Mouse (Mus musculus): ENCODE data around the gene Hcst. TPM values are rescaled to one million over a fixed set of nuclear protein-coding genes. Genes with fewer than 3 reads are reported as not detected.

Gene Hcst
- polyA plus RNA-seq, 1 experiment from 2014 or later, result 0.64 TPM

- Histone ChIP-seq H3K27ac (no peak overlapping the region), H3K36me3 (no peaks in the 10 kb centered on the region), H3K27me3 (no peaks in the 10 kb centered on the region), H3K4me2 (replicated peaks) (no peak overlapping the region), H3K9ac (no peak overlapping the region), H3K4me3 (no peak overlapping the region), H3K9me3 (no peaks in the 10 kb centered on the region), H3K4me1 (no peaks in the 10 kb centered on the region)
- WGBS, result 66% methylated on average over 4 of the region's 4 CpGs
- ATAC-seq (ENCODE audit: low FRiP score, low read depth), result no peak
Measured at GRCm38 (mm10) chr7:30402343-30402742, 17.3 kb downstream of the Hcst start.

DNA sequence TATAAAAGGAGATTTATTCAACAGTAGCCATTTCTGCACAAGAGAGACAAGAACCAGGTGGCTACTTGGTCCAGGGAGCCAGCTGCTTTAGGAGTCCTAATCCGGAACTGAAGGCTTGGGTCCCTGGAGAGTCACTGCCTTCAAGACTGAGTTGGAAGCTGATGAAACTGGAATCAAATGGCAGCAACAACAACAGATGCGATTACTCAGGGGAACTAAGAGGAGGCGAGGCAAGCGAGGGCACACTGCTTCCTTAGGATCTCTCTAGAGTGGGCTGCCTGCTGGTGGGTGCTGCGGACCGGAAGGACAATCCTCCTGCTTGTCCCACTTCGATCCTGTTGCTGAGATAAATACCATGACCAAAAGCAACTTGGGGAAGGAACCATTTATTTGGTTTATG lies 20.0 kb downstream of the Hcst start:
- WGBS, result 64% methylated on average over 7 of the region's 7 CpGs

DNA sequence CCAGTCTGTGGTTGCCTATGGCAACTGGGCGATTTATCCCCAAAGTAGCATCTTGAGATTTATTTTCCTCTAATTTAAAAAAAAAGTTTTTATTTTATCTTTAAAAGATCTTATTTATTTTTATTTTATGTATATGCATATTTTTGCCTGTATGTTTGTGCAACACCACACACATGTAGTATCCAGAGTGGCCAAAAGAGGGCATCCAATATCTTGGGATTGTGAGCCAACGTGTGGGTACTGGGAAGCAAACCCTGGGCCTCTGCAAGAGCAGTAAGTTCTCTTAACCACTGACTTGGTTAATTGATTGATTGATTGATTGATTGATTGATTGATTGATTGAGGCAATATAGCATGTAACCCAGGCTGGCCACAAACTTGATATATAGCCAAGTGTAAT lies 24.8 kb downstream of the Hcst start:
- no peak for ATAC-seq (ENCODE audit: low FRiP score, low read depth)
- no peak overlapping the region for H3K4me2 ChIP-seq (replicated peaks)
- H3K4me1 ChIP-seq, result no peaks in the 10 kb centered on the region
- H3K27me3 ChIP-seq, result no peaks in the 10 kb centered on the region
- H3K9me3 ChIP-seq, result no peaks in the 10 kb centered on the region
- 35% methylated on average over 2 of the region's 2 CpGs for WGBS
- H3K36me3 ChIP-seq, result no peaks in the 10 kb centered on the region
- H3K9ac ChIP-seq, result no peak overlapping the region
- H3K4me3 ChIP-seq, result no peak overlapping the region
- H3K27ac ChIP-seq, result no peak overlapping the region

More for the DNA sequence above, 20.0 kb downstream of the Hcst start:
- H3K4me3 ChIP-seq, result no peak overlapping the region
- H3K4me2 ChIP-seq (replicated peaks), result no peak overlapping the region
- H3K4me1 ChIP-seq, result no peaks in the 10 kb centered on the region
- no peaks in the 10 kb centered on the region for H3K27me3 ChIP-seq
- H3K9ac ChIP-seq, result no peak overlapping the region
- H3K27ac ChIP-seq, result no peak overlapping the region
- ATAC-seq (ENCODE audit: low FRiP score, low read depth), result no peak
- H3K36me3 ChIP-seq, result no peaks in the 10 kb centered on the region
- H3K9me3 ChIP-seq, result no peaks in the 10 kb centered on the region

DNA sequence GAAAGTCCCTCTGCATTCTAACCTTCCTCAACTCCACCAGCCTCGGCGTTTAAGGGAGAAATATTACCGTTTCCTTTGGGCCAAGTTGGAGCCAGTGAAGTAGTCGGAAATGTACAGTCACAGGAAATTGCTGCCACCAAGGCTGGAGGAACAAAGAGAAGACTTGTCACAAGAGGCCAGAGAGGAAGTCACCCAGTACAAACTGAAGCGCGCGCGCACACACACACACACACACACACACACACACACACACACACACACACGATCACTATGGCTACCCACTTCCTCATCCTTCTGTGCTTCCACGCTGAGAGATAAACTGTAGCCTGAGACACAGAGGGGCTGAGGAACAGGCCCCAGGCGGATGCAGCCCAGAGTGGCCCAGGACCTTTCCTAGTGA lies 25.3 kb downstream of the Hcst start:
- no peak overlapping the region for H3K4me3 ChIP-seq
- H3K4me2 ChIP-seq (replicated peaks), result no peak overlapping the region
- no peaks in the 10 kb centered on the region for H3K4me1 ChIP-seq
- 57% methylated on average over 11 of the region's 11 CpGs for WGBS
- no peak for ATAC-seq (ENCODE audit: low FRiP score, low read depth)
- H3K9ac ChIP-seq, result no peak overlapping the region
- H3K36me3 ChIP-seq, result no peaks in the 10 kb centered on the region
- no peaks in the 10 kb centered on the region for H3K9me3 ChIP-seq
- no peaks in the 10 kb centered on the region for H3K27me3 ChIP-seq
- no peak overlapping the region for H3K27ac ChIP-seq

DNA sequence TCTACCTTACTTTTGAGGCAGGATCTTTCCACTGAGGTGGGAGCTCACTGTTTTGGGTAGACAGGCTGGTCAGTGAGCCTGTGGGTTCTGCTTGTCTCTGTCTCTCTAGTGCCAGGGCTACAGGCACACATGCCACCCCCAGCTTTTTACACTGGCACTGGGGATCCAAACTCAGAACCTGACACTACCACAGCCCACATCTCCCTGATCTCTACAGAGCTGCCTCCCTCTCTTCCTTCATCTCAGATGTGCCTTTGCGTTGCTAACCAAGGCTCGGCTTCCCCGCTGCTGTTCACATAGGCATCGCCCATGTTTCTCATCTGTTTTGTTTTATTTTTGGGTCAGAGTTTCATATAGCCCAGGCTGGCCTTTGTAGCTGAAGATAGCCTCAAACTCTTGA lies 26.0 kb downstream of the Hcst start:
- 80% methylated on average over 4 of the region's 4 CpGs for WGBS
- H3K27ac ChIP-seq, result 0 out of 2 replicates have a peak overlapping the region, but pooled peaks have one; percentile 22
- H3K9me3 ChIP-seq, result no peaks in the 10 kb centered on the region
- H3K36me3 ChIP-seq, result no peaks in the 10 kb centered on the region
- H3K9ac ChIP-seq, result no peak overlapping the region
- no peaks in the 10 kb centered on the region for H3K4me1 ChIP-seq
- no peak for ATAC-seq (ENCODE audit: low FRiP score, low read depth)
- no peak overlapping the region for H3K4me2 ChIP-seq (replicated peaks)
- no peaks in the 10 kb centered on the region for H3K27me3 ChIP-seq
- H3K4me3 ChIP-seq, result no peak overlapping the region

GRCm38 (mm10) chr7:30392746-30393520 lies 26.7 kb downstream of the Hcst start:
- WGBS, result 69% methylated on average over 4 of the region's 4 CpGs
- no peaks in the 10 kb centered on the region for H3K9me3 ChIP-seq
- ATAC-seq (ENCODE audit: low FRiP score, low read depth), result no peak
- H3K27me3 ChIP-seq, result no peaks in the 10 kb centered on the region
- no peaks in the 10 kb centered on the region for H3K4me1 ChIP-seq
- no peak overlapping the region for H3K4me2 ChIP-seq (replicated peaks)
- H3K36me3 ChIP-seq, result no peaks in the 10 kb centered on the region
- no peak overlapping the region for H3K4me3 ChIP-seq
- no peak overlapping the region for H3K27ac ChIP-seq
- no peak overlapping the region for H3K9ac ChIP-seq

DNA sequence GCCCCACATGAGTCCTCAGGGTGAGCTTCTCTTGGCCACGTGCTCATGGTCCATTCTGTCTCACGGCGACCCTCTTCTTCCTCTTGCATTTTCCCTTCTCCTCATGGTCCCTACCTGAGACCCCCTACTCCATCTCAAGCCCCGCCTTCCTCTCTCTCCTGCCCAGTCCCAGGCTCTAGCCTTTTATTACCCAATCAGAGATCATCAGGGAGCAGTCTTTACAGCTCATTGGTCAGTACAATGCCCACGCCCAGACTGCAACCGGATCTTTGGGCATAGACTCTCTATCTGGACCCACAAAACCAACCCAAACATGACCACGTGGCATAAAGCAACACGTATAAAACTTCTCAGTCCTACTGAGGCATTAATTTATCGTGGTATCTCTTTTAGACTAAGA lies 35.5 kb downstream of the Hcst start:
- 0 out of 2 replicates have a peak, but pooled peaks cover 3% of the 10 kb centered on the region for H3K27me3 ChIP-seq
- no peak for ATAC-seq (ENCODE audit: low FRiP score, low read depth)
- no peaks in the 10 kb centered on the region for H3K4me1 ChIP-seq
- no peaks in the 10 kb centered on the region for H3K9me3 ChIP-seq
- H3K36me3 ChIP-seq, result no peaks in the 10 kb centered on the region
- 85% methylated on average over 9 of the region's 9 CpGs for WGBS
- no peak overlapping the region for H3K9ac ChIP-seq
- no peak overlapping the region for H3K27ac ChIP-seq
- no peak overlapping the region for H3K4me3 ChIP-seq
- H3K4me2 ChIP-seq (replicated peaks), result no peak overlapping the region

DNA sequence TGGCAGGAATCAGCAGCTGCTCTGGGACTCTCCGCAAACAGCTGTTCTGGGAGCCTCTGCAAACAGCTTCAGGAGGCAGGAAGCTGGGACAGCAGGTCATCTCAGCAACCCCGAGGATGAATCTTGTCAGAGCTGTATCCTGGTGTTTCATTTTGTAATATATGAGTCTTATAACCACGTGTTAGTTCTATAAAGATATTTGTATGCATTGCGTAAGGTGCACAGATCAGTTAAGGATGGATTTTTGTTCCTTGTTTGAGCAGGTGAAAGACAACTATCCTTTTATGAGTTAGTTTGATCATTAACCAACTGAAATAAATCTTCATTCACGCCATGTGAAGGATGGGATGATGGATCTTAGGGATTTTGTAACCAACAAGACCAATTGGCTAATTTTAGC lies 39.6 kb downstream of the Hcst start:
- Histone ChIP-seq H3K4me3 (no peak overlapping the region), H3K4me2 (replicated peaks) (no peak overlapping the region), H3K4me1 (no peaks in the 10 kb centered on the region), H3K27ac (no peak overlapping the region), H3K9ac (no peak overlapping the region), H3K9me3 (no peaks in the 10 kb centered on the region), H3K27me3 (peaks cover 6% of the 10 kb centered on the region; the same call in 1 of the 2 replicates), H3K36me3 (no peaks in the 10 kb centered on the region)
- 53% methylated on average over 5 of the region's 5 CpGs for WGBS
- no peak for ATAC-seq (ENCODE audit: low FRiP score, low read depth)

GRCm38 (mm10) chr7:30373501-30373962 lies 46.1 kb downstream of the Hcst start:
- peaks cover 3% of the 10 kb centered on the region; the same call in 1 of the 2 replicates for H3K27me3 ChIP-seq
- H3K27ac ChIP-seq, result no peak overlapping the region
- WGBS, result under 1% methylated on average over 21 of the region's 21 CpGs
- peak overlapping the region; percentile 67 for H3K9ac ChIP-seq
- H3K9me3 ChIP-seq, result no peaks in the 10 kb centered on the region
- H3K4me1 ChIP-seq, result no peaks in the 10 kb centered on the region
- H3K36me3 ChIP-seq, result no peaks in the 10 kb centered on the region
- peak overlapping the region; percentile 45 for H3K4me3 ChIP-seq
- H3K4me2 ChIP-seq (replicated peaks), result peak overlapping the region; percentile 66
- ATAC-seq (ENCODE audit: low FRiP score, low read depth), result peak; percentile 99

Other genes starting within 250 kb of the Hcst start
- gene Cox7a1, start 235.7 kb downstream of the Hcst start, polyA plus RNA-seq (2015; fragmentation: Nextera tagmentation; extraction: Ambion mirVana), result 1.8 and 2.4 TPM in 2 replicates
- gene Capns1, start 221.0 kb downstream of the Hcst start, polyA plus RNA-seq (2015; fragmentation: Nextera tagmentation; extraction: Ambion mirVana), result 94.9 and 100 TPM in 2 replicates
- 171 and 184 TPM in 2 replicates for gene Polr2i, start 187.9 kb downstream of the Hcst start, polyA plus RNA-seq (2015; fragmentation: Nextera tagmentation; extraction: Ambion mirVana)
- 219 and 220 TPM in 2 replicates for gene Tbcb, start 187.6 kb downstream of the Hcst start, polyA plus RNA-seq (2015; fragmentation: Nextera tagmentation; extraction: Ambion mirVana)
- 0.28 TPM in 1 of 2 replicates, not detected in the other for gene Ovol3, start 184.1 kb downstream of the Hcst start, polyA plus RNA-seq (2015; fragmentation: Nextera tagmentation; extraction: Ambion mirVana)
- gene Thap8, start 139.8 kb downstream of the Hcst start, polyA plus RNA-seq (2015; fragmentation: Nextera tagmentation; extraction: Ambion mirVana), result 0.28 and 0.48 TPM in 2 replicates
- gene Wdr62, start 139.4 kb downstream of the Hcst start, polyA plus RNA-seq (2015; fragmentation: Nextera tagmentation; extraction: Ambion mirVana), result 8.5 and 9.2 TPM in 2 replicates
- 51.2 and 51.5 TPM in 2 replicates for gene Clip3, start 128.1 kb downstream of the Hcst start, polyA plus RNA-seq (2015; fragmentation: Nextera tagmentation; extraction: Ambion mirVana)
- 94.2 and 99.2 TPM in 2 replicates for gene Alkbh6, start 111.1 kb downstream of the Hcst start, polyA plus RNA-seq (2015; fragmentation: Nextera tagmentation; extraction: Ambion mirVana)
- 89.9 and 90.4 TPM in 2 replicates for gene Syne4, start 105.0 kb downstream of the Hcst start, polyA plus RNA-seq (2015; fragmentation: Nextera tagmentation; extraction: Ambion mirVana)
- gene E130208F15Rik, start 98.1 kb downstream of the Hcst start, polyA plus RNA-seq (2015; fragmentation: Nextera tagmentation; extraction: Ambion mirVana), result 0.95 and 1.2 TPM in 2 replicates
- 20.0 and 22.4 TPM in 2 replicates for gene Sdhaf1, start 96.0 kb downstream of the Hcst start, polyA plus RNA-seq (2015; fragmentation: Nextera tagmentation; extraction: Ambion mirVana)
- 6.8 and 7.5 TPM in 2 replicates for gene Lrfn3, start 57.1 kb downstream of the Hcst start, polyA plus RNA-seq (2015; fragmentation: Nextera tagmentation; extraction: Ambion mirVana)
- gene Tyrobp, start 6.1 kb downstream of the Hcst start, polyA plus RNA-seq (2015; fragmentation: Nextera tagmentation; extraction: Ambion mirVana), result 29.7 and 32.7 TPM in 2 replicates
- gene Nfkbid, start 1.9 kb upstream of the Hcst start, polyA plus RNA-seq (2015; fragmentation: Nextera tagmentation; extraction: Ambion mirVana), result 1.3 and 2.0 TPM in 2 replicates
- 38.4 and 44.2 TPM in 2 replicates for gene Aplp1, start 25.7 kb upstream of the Hcst start, polyA plus RNA-seq (2015; fragmentation: Nextera tagmentation; extraction: Ambion mirVana)
- gene Kirrel2, start 37.8 kb upstream of the Hcst start, polyA plus RNA-seq (2015; fragmentation: Nextera tagmentation; extraction: Ambion mirVana), result 0.20 and 0.23 TPM in 2 replicates
- gene Nphs1, start 38.5 kb upstream of the Hcst start, polyA plus RNA-seq (2015; fragmentation: Nextera tagmentation; extraction: Ambion mirVana), result 0.09 TPM in 2 replicates
- 0.32 TPM in 1 of 2 replicates, not detected in the other for gene Prodh2, start 73.8 kb upstream of the Hcst start, polyA plus RNA-seq (2015; fragmentation: Nextera tagmentation; extraction: Ambion mirVana)
- gene Arhgap33, start 115.2 kb upstream of the Hcst start, polyA plus RNA-seq (2015; fragmentation: Nextera tagmentation; extraction: Ambion mirVana), result 11.4 and 11.6 TPM in 2 replicates
- gene Hspb6, start 132.3 kb upstream of the Hcst start, polyA plus RNA-seq (2015; fragmentation: Nextera tagmentation; extraction: Ambion mirVana), result 15.4 and 17.5 TPM in 2 replicates
- 13.9 TPM in 2 replicates for gene Proser3, start 132.4 kb upstream of the Hcst start, polyA plus RNA-seq (2015; fragmentation: Nextera tagmentation; extraction: Ambion mirVana)
- gene Lin37, start 140.0 kb upstream of the Hcst start, polyA plus RNA-seq (2015; fragmentation: Nextera tagmentation; extraction: Ambion mirVana), result 44.2 and 48.3 TPM in 2 replicates
- 81.3 and 91.1 TPM in 2 replicates for gene U2af1l4, start 143.4 kb upstream of the Hcst start, polyA plus RNA-seq (2015; fragmentation: Nextera tagmentation; extraction: Ambion mirVana)
- 13.8 and 14.1 TPM in 2 replicates for gene Gm49396, start 143.5 kb upstream of the Hcst start, polyA plus RNA-seq (2015; fragmentation: Nextera tagmentation; extraction: Ambion mirVana)
- 134 and 141 TPM in 2 replicates for gene Psenen, start 143.8 kb upstream of the Hcst start, polyA plus RNA-seq (2015; fragmentation: Nextera tagmentation; extraction: Ambion mirVana)
- 3.2 and 4.9 TPM in 2 replicates for gene Igflr1, start 145.6 kb upstream of the Hcst start, polyA plus RNA-seq (2015; fragmentation: Nextera tagmentation; extraction: Ambion mirVana)
- 11.0 and 12.6 TPM in 2 replicates for gene Kmt2b, start 168.9 kb upstream of the Hcst start, polyA plus RNA-seq (2015; fragmentation: Nextera tagmentation; extraction: Ambion mirVana)
- 0.23 and 0.60 TPM in 2 replicates for gene Zbtb32, start 179.1 kb upstream of the Hcst start, polyA plus RNA-seq (2015; fragmentation: Nextera tagmentation; extraction: Ambion mirVana)
- 1.5 and 1.7 TPM in 2 replicates for gene Upk1a, start 193.0 kb upstream of the Hcst start, polyA plus RNA-seq (2015; fragmentation: Nextera tagmentation; extraction: Ambion mirVana)
- 766 and 797 TPM in 2 replicates for gene Cox6b1, start 206.3 kb upstream of the Hcst start, polyA plus RNA-seq (2015; fragmentation: Nextera tagmentation; extraction: Ambion mirVana)
- not detected in 2 replicates for gene Etv2, start 216.0 kb upstream of the Hcst start, polyA plus RNA-seq (2015; fragmentation: Nextera tagmentation; extraction: Ambion mirVana)
- 127 and 130 TPM in 2 replicates for gene Rbm42, start 230.5 kb upstream of the Hcst start, polyA plus RNA-seq (2015; fragmentation: Nextera tagmentation; extraction: Ambion mirVana)
- 45.3 and 50.0 TPM in 2 replicates for gene Haus5, start 245.1 kb upstream of the Hcst start, polyA plus RNA-seq (2015; fragmentation: Nextera tagmentation; extraction: Ambion mirVana)